Mouse (Mus musculus): Measurements from ENCODE around the gene Gnptab. TPM values are rescaled to one million over a fixed set of nuclear protein-coding genes. Genes with fewer than 3 reads are reported as not detected.

The Gnptab gene
- polyA plus RNA-seq, 1 experiment, result 7.5 TPM

DNA sequence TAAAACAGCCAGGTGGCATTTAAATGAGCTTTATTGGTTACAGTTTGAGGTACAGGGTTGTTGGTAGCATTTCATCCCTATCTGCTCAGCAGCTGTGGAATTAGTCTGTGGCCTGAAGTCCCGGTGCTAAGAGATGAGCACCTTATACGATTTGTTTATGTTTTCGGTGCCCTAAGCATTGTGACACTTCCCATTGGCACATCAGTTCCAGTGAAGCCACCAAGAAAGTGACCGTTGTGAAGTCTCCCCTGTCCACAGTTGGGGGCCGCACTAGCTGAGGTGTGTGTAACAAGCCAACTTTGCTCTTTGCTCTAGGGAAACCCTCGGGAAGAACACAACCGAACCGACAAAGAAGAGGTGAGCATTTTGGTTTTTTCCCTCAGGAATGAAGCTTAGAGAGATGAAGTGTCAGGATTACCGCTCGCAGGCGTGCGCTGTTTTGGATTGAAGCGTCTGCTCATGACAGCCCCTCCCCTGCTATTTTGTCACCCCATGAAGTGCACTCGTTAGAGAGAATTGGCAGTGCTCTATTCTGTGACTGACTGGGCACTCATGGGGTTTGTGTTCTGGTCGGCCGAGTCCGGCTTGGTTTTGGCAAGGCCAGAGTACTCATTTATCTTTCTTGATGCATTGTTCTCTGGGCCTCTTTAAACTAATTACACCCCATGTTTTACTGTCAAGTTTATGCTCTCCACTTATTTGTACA is 33.5 kb downstream of the Gnptab start:
- Histone ChIP-seq H3K79me2 (ENCODE audit: control insufficient read depth, insufficient read depth) (no peaks in the 10 kb centered on the region), H3K27me3 (ENCODE audit: control insufficient read depth, insufficient read depth, insufficient read length) (no peaks in the 10 kb centered on the region), H3K79me3 (ENCODE audit: low read depth) (no peaks in the 10 kb centered on the region), H3ac (ENCODE audit: control insufficient read depth, insufficient read length, low read depth) (no peak overlapping the region), H3K4me3 (ENCODE audit: insufficient read depth, poor library complexity, severe bottlenecking) (no peak overlapping the region), H3K36me3 (ENCODE audit: control insufficient read depth, insufficient read depth) (peaks cover 11% of the 10 kb centered on the region)
- TF ChIP-seq CEBPB (IDR thresholded peaks at IDR 0.05; ENCODE audit: low read depth), result no peak
- no peak for TF ChIP-seq CTCF (IDR thresholded peaks at IDR 0.05; ENCODE audit: control insufficient read depth, insufficient read depth, insufficient read length)
- no peak for TF ChIP-seq FOSL1 (IDR thresholded peaks at IDR 0.05; ENCODE audit: insufficient read depth, low read length, poor library complexity, severe bottlenecking)
- TF ChIP-seq USF1 (IDR thresholded peaks at IDR 0.05; ENCODE audit: low read depth), result no peak
- no peak for TF ChIP-seq MAX (IDR thresholded peaks at IDR 0.05)
- TF ChIP-seq MYOG (IDR thresholded peaks at IDR 0.05; ENCODE audit: control insufficient read depth, extremely low read depth, insufficient read length), result no peak
- TF ChIP-seq MYOD1 (IDR thresholded peaks at IDR 0.05; ENCODE audit: control insufficient read depth, insufficient read length, low read depth), result no peak

GRCm38 (mm10) chr10:88417686-88418085 is 38.8 kb downstream of the Gnptab start:
- H3K36me3 ChIP-seq (ENCODE audit: control insufficient read depth, insufficient read depth), result peaks cover 21% of the 10 kb centered on the region
- TF ChIP-seq CTCF (IDR thresholded peaks at IDR 0.05; ENCODE audit: control insufficient read depth, insufficient read depth, insufficient read length) (no peak), CEBPB (IDR thresholded peaks at IDR 0.05; ENCODE audit: low read depth) (no peak), FOSL1 (IDR thresholded peaks at IDR 0.05; ENCODE audit: insufficient read depth, low read length, poor library complexity, severe bottlenecking) (no peak), MAX (IDR thresholded peaks at IDR 0.05) (no peak), MYOG (IDR thresholded peaks at IDR 0.05; ENCODE audit: control insufficient read depth, extremely low read depth, insufficient read length) (no peak), MYOD1 (IDR thresholded peaks at IDR 0.05; ENCODE audit: control insufficient read depth, insufficient read length, low read depth) (no peak), USF1 (IDR thresholded peaks at IDR 0.05; ENCODE audit: low read depth) (no peak)
- H3K79me3 ChIP-seq (ENCODE audit: low read depth), result no peaks in the 10 kb centered on the region
- H3ac ChIP-seq (ENCODE audit: control insufficient read depth, insufficient read length, low read depth), result no peak overlapping the region
- H3K4me3 ChIP-seq (ENCODE audit: insufficient read depth, poor library complexity, severe bottlenecking), result no peak overlapping the region
- no peaks in the 10 kb centered on the region for H3K27me3 ChIP-seq (ENCODE audit: control insufficient read depth, insufficient read depth, insufficient read length)
- no peaks in the 10 kb centered on the region for H3K79me2 ChIP-seq (ENCODE audit: control insufficient read depth, insufficient read depth)

DNA sequence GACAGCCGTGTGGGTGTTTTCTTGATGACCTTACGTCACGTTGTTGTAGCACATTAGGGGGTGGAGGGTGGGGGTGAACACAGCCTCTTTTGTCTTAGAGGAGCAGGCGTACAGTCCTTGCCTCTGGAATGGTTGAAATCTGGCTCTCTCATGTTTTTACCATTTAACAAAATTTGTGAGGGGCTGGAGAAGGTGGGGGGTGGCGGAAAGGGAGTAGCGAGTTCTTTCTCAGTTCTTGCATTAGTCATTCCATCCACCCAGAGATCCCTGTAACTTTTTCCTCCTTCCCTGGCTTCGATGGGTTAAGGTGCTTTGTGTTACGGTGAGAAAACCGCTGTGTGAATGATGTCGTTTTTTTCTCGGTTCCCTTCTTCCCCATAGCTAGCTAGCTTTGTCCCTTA is 41.2 kb downstream of the Gnptab start:
- TF ChIP-seq FOSL1 (IDR thresholded peaks at IDR 0.05; ENCODE audit: insufficient read depth, low read length, poor library complexity, severe bottlenecking) (no peak), MYOG (IDR thresholded peaks at IDR 0.05; ENCODE audit: control insufficient read depth, extremely low read depth, insufficient read length) (no peak), MAX (IDR thresholded peaks at IDR 0.05) (no peak), USF1 (IDR thresholded peaks at IDR 0.05; ENCODE audit: low read depth) (no peak), CTCF (IDR thresholded peaks at IDR 0.05; ENCODE audit: control insufficient read depth, insufficient read depth, insufficient read length) (no peak), CEBPB (IDR thresholded peaks at IDR 0.05; ENCODE audit: low read depth) (no peak), MYOD1 (IDR thresholded peaks at IDR 0.05; ENCODE audit: control insufficient read depth, insufficient read length, low read depth) (no peak)
- no peak overlapping the region for H3K4me3 ChIP-seq (ENCODE audit: insufficient read depth, poor library complexity, severe bottlenecking)
- H3K27me3 ChIP-seq (ENCODE audit: control insufficient read depth, insufficient read depth, insufficient read length), result no peaks in the 10 kb centered on the region
- H3ac ChIP-seq (ENCODE audit: control insufficient read depth, insufficient read length, low read depth), result no peak overlapping the region
- H3K79me2 ChIP-seq (ENCODE audit: control insufficient read depth, insufficient read depth), result no peaks in the 10 kb centered on the region
- peaks cover 18% of the 10 kb centered on the region for H3K36me3 ChIP-seq (ENCODE audit: control insufficient read depth, insufficient read depth)
- no peaks in the 10 kb centered on the region for H3K79me3 ChIP-seq (ENCODE audit: low read depth)

DNA sequence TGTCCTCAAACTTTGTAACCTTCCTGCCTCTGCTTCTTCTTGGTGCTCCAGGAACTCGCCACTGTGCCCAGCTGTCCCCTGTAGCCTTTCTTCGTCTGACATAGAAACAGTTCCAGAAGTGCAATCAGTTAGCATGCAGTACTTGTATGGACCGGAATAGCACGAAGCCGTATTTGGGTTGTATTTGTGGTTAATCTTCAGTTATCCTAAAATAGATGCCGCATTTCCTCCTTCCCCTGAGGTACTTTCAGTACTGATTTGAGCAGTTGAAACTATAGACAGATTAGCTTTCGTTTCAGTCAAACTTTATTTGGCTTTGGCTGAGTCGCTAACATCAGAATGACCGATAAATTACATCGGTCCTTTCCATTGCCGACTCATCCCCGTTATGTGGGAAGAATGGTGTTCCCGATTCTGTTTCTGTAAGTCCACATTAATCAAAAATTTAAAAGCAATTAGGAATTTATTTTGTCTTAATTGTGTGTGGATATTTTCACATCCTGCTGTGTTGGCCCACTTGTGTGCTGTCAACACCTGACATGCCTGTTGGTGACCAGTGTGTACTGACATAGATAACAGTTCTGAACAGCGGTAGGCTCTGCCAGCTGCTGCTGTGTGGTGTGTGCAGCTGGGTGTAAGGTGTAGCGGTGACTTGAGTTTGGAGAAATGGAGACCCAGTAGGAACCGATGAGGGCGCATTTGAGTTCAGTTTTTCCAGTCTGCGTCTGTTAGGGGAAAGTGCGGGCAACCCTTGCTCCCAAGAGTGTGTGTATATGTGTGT is 41.9 kb downstream of the Gnptab start:
- Histone ChIP-seq H3ac (ENCODE audit: control insufficient read depth, insufficient read length, low read depth) (no peak overlapping the region), H3K79me2 (ENCODE audit: control insufficient read depth, insufficient read depth) (no peaks in the 10 kb centered on the region), H3K27me3 (ENCODE audit: control insufficient read depth, insufficient read depth, insufficient read length) (no peaks in the 10 kb centered on the region), H3K4me3 (ENCODE audit: insufficient read depth, poor library complexity, severe bottlenecking) (no peak overlapping the region), H3K36me3 (ENCODE audit: control insufficient read depth, insufficient read depth) (peaks cover 15% of the 10 kb centered on the region), H3K79me3 (ENCODE audit: low read depth) (no peaks in the 10 kb centered on the region)
- TF ChIP-seq MYOD1 (IDR thresholded peaks at IDR 0.05; ENCODE audit: control insufficient read depth, insufficient read length, low read depth) (no peak), FOSL1 (IDR thresholded peaks at IDR 0.05; ENCODE audit: insufficient read depth, low read length, poor library complexity, severe bottlenecking) (no peak), MYOG (IDR thresholded peaks at IDR 0.05; ENCODE audit: control insufficient read depth, extremely low read depth, insufficient read length) (no peak), CEBPB (IDR thresholded peaks at IDR 0.05; ENCODE audit: low read depth) (no peak), USF1 (IDR thresholded peaks at IDR 0.05; ENCODE audit: low read depth) (no peak)

DNA sequence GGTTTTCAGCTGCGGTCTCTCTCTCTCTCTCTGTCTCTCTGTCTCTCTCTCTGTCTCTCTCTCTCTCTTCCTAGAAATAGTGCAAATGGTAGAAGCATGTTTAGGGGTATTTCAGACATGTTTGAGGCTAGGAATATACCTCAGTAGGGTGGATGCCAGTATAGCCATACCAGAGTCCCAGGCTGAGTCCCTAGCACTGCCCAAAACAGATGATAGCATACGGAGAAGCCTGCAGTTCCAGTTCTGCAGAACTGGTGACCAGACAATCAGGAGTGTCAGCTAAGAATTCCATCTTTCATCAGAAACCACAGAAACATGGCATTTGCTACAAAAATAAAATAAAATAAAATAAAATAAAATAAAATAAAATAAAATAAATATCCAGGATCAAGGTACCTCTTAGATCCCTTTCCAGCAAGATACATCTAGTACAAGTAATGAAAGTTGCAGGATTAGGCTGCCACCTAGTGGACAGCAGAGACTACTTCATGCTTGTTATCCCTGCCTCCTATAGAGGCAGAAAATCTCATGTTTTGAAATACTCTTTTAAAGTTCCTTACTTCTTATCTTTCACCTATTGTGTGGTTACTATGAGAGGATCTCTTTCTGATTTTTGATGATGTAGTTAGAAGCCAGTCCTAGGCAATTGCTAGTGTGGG is 47.4 kb downstream of the Gnptab start:
- TF ChIP-seq MYOD1 (IDR thresholded peaks at IDR 0.05; ENCODE audit: control insufficient read depth, insufficient read length, low read depth) (no peak), CTCF (IDR thresholded peaks at IDR 0.05; ENCODE audit: control insufficient read depth, insufficient read depth, insufficient read length) (peak; percentile 35)
- Histone ChIP-seq H3K79me3 (ENCODE audit: low read depth) (no peaks in the 10 kb centered on the region), H3K27me3 (ENCODE audit: control insufficient read depth, insufficient read depth, insufficient read length) (no peaks in the 10 kb centered on the region), H3K36me3 (ENCODE audit: control insufficient read depth, insufficient read depth) (peaks cover 39% of the 10 kb centered on the region), H3K4me3 (ENCODE audit: insufficient read depth, poor library complexity, severe bottlenecking) (no peak overlapping the region), H3ac (ENCODE audit: control insufficient read depth, insufficient read length, low read depth) (no peak overlapping the region), H3K79me2 (ENCODE audit: control insufficient read depth, insufficient read depth) (no peaks in the 10 kb centered on the region)
